Mouse (Mus musculus) thymus, adult 2 months (tissue): ENCODE results near the gene Mid1.
"Not testable (repeated sequence)": the region's sequence is repeated elsewhere in the genome, so short reads cannot be mapped to it uniquely, and the experiment has no call there.

ENCODE experiments used
- CTCF ChIP-seq: fragments of 200-500 bp; IDR thresholded peaks from 2 replicates; pipeline ENCODE4 v1.5.1; 2012; ENCODE audit warnings: mild to moderate bottlenecking, control low read depth, low read length, moderate library complexity, borderline replicate concordance; ENCODE audit not compliant: control insufficient read depth, poor library complexity, insufficient read depth; ENCODE audit errors: extremely low read depth
- POLR2A ChIP-seq: fragments of 200-500 bp; IDR thresholded peaks from 2 replicates; pipeline ENCODE4 v1.6.1; 2012; ENCODE audit warnings: mild to moderate bottlenecking, low read length, control low read depth, moderate library complexity; ENCODE audit not compliant: control insufficient read depth, poor library complexity, insufficient read depth; ENCODE audit errors: extremely low read depth

DNA sequence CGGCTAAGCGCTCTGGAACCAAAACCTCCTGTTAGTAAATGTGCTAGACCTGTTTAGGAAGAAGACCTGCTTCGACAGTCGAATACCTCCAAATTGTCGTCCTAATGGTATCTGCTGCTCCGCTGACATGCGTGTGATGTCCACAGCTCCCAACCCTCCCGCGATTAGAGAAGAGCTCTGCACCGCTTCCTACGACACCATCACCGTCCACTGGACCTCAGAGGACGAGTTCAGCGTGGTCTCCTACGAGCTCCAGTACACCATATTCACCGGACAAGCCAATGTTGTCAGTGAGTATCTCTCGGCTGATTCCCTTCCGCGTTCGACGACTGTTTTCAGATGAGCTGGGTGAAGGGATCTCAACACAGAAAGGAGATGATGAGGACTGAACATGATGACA lies 299.9 kb downstream of the Mid1 start:
- TF ChIP-seq CTCF, POLR2A: not testable (repeated sequence)
